Mouse (Mus musculus) kidney, embryonic 15.5 days (tissue): Measurements from ENCODE around the gene Dhx57. TPM values are rescaled to one million over a fixed set of nuclear protein-coding genes. Genes with fewer than 3 reads are reported as not detected.
"Not testable (repeated sequence)": the region's sequence is repeated elsewhere in the genome, so short reads cannot be mapped to it uniquely, and the experiment has no call there.

Experiments
- ATAC-seq: fragments of 200-750 bp; cut with Nextera tagmentation; replicated peaks from 2 replicates; pipeline ENCODE4 v1.8.0; 2017; ENCODE audit warnings: moderate TSS enrichment; ENCODE audit not compliant: low FRiP score
- H3K27ac ChIP-seq: fragments of 300-500 bp; sonication (generic); 2 replicates; pipeline ENCODE4 v1.5.1; 2015; ENCODE audit warnings: mild to moderate bottlenecking, inconsistent platforms
- H3K27me3 ChIP-seq: fragments of 300-500 bp; sonication (generic); 2 replicates; pipeline ENCODE4 v1.6.1; 2015; ENCODE audit warnings: inconsistent platforms
- H3K36me3 ChIP-seq: fragments of 300-500 bp; sonication (generic); 2 replicates; pipeline ENCODE4 v1.6.1; 2015; ENCODE audit warnings: inconsistent platforms
- H3K4me1 ChIP-seq: fragments of 300-500 bp; sonication (generic); 2 replicates; pipeline ENCODE4 v1.6.1; 2015; ENCODE audit warnings: inconsistent platforms
- H3K4me2 ChIP-seq: fragments of 300-500 bp; sonication (generic); 2 replicates; pipeline ENCODE4 v1.6.1; 2015; ENCODE audit warnings: moderate library complexity, mild to moderate bottlenecking, inconsistent platforms
- H3K4me3 ChIP-seq: fragments of 300-500 bp; sonication (generic); replicated peaks from 2 replicates; pipeline ENCODE4 v1.5.1; 2015; ENCODE audit warnings: mild to moderate bottlenecking, inconsistent platforms
- H3K9ac ChIP-seq: fragments of 300-500 bp; sonication (generic); 2 replicates; pipeline ENCODE4 v1.6.1; 2015; ENCODE audit warnings: mild to moderate bottlenecking, inconsistent platforms
- H3K9me3 ChIP-seq: fragments of 300-500 bp; sonication (generic); replicated peaks from 2 replicates; pipeline ENCODE4 v1.6.1; 2016; ENCODE audit warnings: inconsistent platforms
- WGBS: fragments of 180-500 bp; shearing (Covaris S2); methylation state at CpG from one replicate; pipeline ENCODE4 v1.1.7; 2015; ENCODE audit warnings: mixed read lengths; 5-methylcytosine and 5-hydroxymethylcytosine counted together
- polyA plus RNA-seq: library from polyadenylated mRNA; unstranded; fragments of >200 nt; fragmentation: Nextera tagmentation; extraction: Ambion mirVana; gene quantifications from 2 replicates; pipeline ENCODE4 v1.2.1, GENCODE M21; 2015

The Dhx57 gene
- polyA plus RNA-seq, 1 experiment from 2014 or later = 16.6 TPM

GRCm38 (mm10) chr17:80291148-80291547 lies 872 bp upstream of the Dhx57 start:
- Histone ChIP-seq H3K27ac (no peak overlapping the region), H3K36me3 (no peaks in the 10 kb centered on the region), H3K27me3 (no peaks in the 10 kb centered on the region), H3K9ac (no peak overlapping the region), H3K4me2 (no peak overlapping the region), H3K9me3 (no peaks in the 10 kb centered on the region), H3K4me1 (peaks cover 12% of the 10 kb centered on the region), H3K4me3 (no peak overlapping the region)
- no peak for ATAC-seq
- 24% methylated on average over 2 of the region's 2 CpGs for WGBS

- Histone ChIP-seq H3K4me2 (peak overlapping the region; percentile 66), H3K27ac (peak overlapping the region; percentile 82), H3K4me1 (peaks cover 12% of the 10 kb centered on the region), H3K27me3 (no peaks in the 10 kb centered on the region), H3K4me3 (peak overlapping the region; percentile 81), H3K9me3 (no peaks in the 10 kb centered on the region), H3K9ac (peak overlapping the region; percentile 81), H3K36me3 (no peaks in the 10 kb centered on the region)
- WGBS = under 1% methylated on average over 30 of the region's 30 CpGs
- no peak; the same call in 1 of the 2 replicates for ATAC-seq
These were observed 799 bp downstream of the Dhx57 start for GRCm38 (mm10) chr17:80289280-80290073.

- no peak for ATAC-seq
- Histone ChIP-seq H3K9me3 (no peaks in the 10 kb centered on the region), H3K4me2 (no peak overlapping the region), H3K27ac (no peak overlapping the region), H3K27me3 (no peaks in the 10 kb centered on the region), H3K4me1 (peaks cover 12% of the 10 kb centered on the region), H3K9ac (no peak overlapping the region), H3K4me3 (no peak overlapping the region), H3K36me3 (no peaks in the 10 kb centered on the region)
- 86% methylated on average over 6 of the region's 6 CpGs for WGBS
These were observed 2.3 kb downstream of the Dhx57 start for GRCm38 (mm10) chr17:80288012-80288411.

GRCm38 (mm10) chr17:80284446-80284845 lies 5.8 kb downstream of the Dhx57 start:
- peaks cover 17% of the 10 kb centered on the region for H3K36me3 ChIP-seq
- no peaks in the 10 kb centered on the region for H3K27me3 ChIP-seq
- no peak overlapping the region for H3K4me2 ChIP-seq
- no peak overlapping the region for H3K27ac ChIP-seq
- no peak for ATAC-seq
- no peak overlapping the region for H3K9ac ChIP-seq
- peaks cover 11% of the 10 kb centered on the region for H3K4me1 ChIP-seq
- H3K4me3 ChIP-seq = no peak overlapping the region
- WGBS = 74% methylated on average over 4 of the region's 4 CpGs
- H3K9me3 ChIP-seq = no peaks in the 10 kb centered on the region

GRCm38 (mm10) chr17:80279340-80280070 lies 10.8 kb downstream of the Dhx57 start:
- Histone ChIP-seq H3K27me3 (no peaks in the 10 kb centered on the region), H3K27ac (no peak overlapping the region), H3K4me2 (no peak overlapping the region), H3K9me3 (no peaks in the 10 kb centered on the region), H3K9ac (no peak overlapping the region), H3K4me3 (no peak overlapping the region), H3K36me3 (peaks cover 62% of the 10 kb centered on the region), H3K4me1 (no peaks in the 10 kb centered on the region)
- no peak for ATAC-seq
- WGBS = 93% methylated on average over 8 of the region's 8 CpGs

GRCm38 (mm10) chr17:80278255-80278654 lies 12.0 kb downstream of the Dhx57 start:
- Histone ChIP-seq H3K27me3 (no peaks in the 10 kb centered on the region), H3K4me2 (no peak overlapping the region), H3K4me1 (no peaks in the 10 kb centered on the region), H3K9ac (no peak overlapping the region), H3K9me3 (no peaks in the 10 kb centered on the region), H3K4me3 (no peak overlapping the region), H3K36me3 (peaks cover 73% of the 10 kb centered on the region), H3K27ac (no peak overlapping the region)
- 95% methylated on average over 4 of the region's 4 CpGs for WGBS
- ATAC-seq = no peak

- not testable (repeated sequence) for H3K4me2 ChIP-seq, H3K9ac ChIP-seq, H3K4me1 ChIP-seq, H3K4me3 ChIP-seq, H3K27me3 ChIP-seq, H3K9me3 ChIP-seq, ATAC-seq, H3K27ac ChIP-seq
- H3K36me3 ChIP-seq = peaks cover 88% of the 10 kb centered on the region
- 98% methylated on average over 7 of the region's 7 CpGs for WGBS
These were observed 19.7 kb downstream of the Dhx57 start for GRCm38 (mm10) chr17:80270622-80271021.

- no peak for ATAC-seq
- Histone ChIP-seq H3K27me3 (no peaks in the 10 kb centered on the region), H3K4me3 (no peak overlapping the region), H3K9me3 (no peaks in the 10 kb centered on the region), H3K36me3 (peaks cover 90% of the 10 kb centered on the region), H3K4me2 (no peak overlapping the region), H3K27ac (no peak overlapping the region), H3K4me1 (no peaks in the 10 kb centered on the region), H3K9ac (no peak overlapping the region)
- 94% methylated on average over 3 of the region's 3 CpGs for WGBS
These were observed 22.1 kb downstream of the Dhx57 start for GRCm38 (mm10) chr17:80268151-80268550.

- H3K27ac ChIP-seq = no peak overlapping the region
- H3K9me3 ChIP-seq = no peaks in the 10 kb centered on the region
- 93% methylated on average over 4 of the region's 4 CpGs for WGBS
- H3K4me1 ChIP-seq = no peaks in the 10 kb centered on the region
- no peak for ATAC-seq
- H3K9ac ChIP-seq = no peak overlapping the region
- H3K4me2 ChIP-seq = no peak overlapping the region
- no peaks in the 10 kb centered on the region for H3K27me3 ChIP-seq
- H3K36me3 ChIP-seq = peaks cover 92% of the 10 kb centered on the region
- H3K4me3 ChIP-seq = no peak overlapping the region
These were observed 23.2 kb downstream of the Dhx57 start for GRCm38 (mm10) chr17:80267065-80267464.

- no peak for ATAC-seq
- H3K4me3 ChIP-seq = no peak overlapping the region
- H3K9ac ChIP-seq = no peak overlapping the region
- WGBS = 64% methylated on average over 13 of the region's 13 CpGs
- no peak overlapping the region for H3K27ac ChIP-seq
- H3K27me3 ChIP-seq = no peaks in the 10 kb centered on the region
- H3K9me3 ChIP-seq = no peaks in the 10 kb centered on the region
- H3K36me3 ChIP-seq = peaks cover 96% of the 10 kb centered on the region
- peaks cover 8% of the 10 kb centered on the region for H3K4me1 ChIP-seq
- H3K4me2 ChIP-seq = no peak overlapping the region
These were observed 35.1 kb downstream of the Dhx57 start for GRCm38 (mm10) chr17:80255208-80255607.

GRCm38 (mm10) chr17:80254421-80254820 lies 35.9 kb downstream of the Dhx57 start:
- Histone ChIP-seq H3K9ac (no peak overlapping the region), H3K4me2 (no peak overlapping the region), H3K36me3 (peaks cover 97% of the 10 kb centered on the region), H3K27ac (no peak overlapping the region), H3K4me1 (peaks cover 8% of the 10 kb centered on the region), H3K4me3 (no peak overlapping the region), H3K27me3 (no peaks in the 10 kb centered on the region), H3K9me3 (no peaks in the 10 kb centered on the region)
- ATAC-seq = no peak
- WGBS = 96% methylated on average over 5 of the region's 5 CpGs

- ATAC-seq = peak; percentile 46; the same call in 1 of the 2 replicates
- H3K36me3 ChIP-seq = peaks cover 97% of the 10 kb centered on the region
These were observed 37.3 kb downstream of the Dhx57 start for GRCm38 (mm10) chr17:80252757-80253525.

More at GRCm38 (mm10) chr17:80252757-80253525, 37.3 kb downstream of the Dhx57 start:
- H3K27me3 ChIP-seq = no peaks in the 10 kb centered on the region
- no peak overlapping the region for H3K4me2 ChIP-seq
- WGBS = 48% methylated on average over 13 of the region's 13 CpGs
- H3K9ac ChIP-seq = no peak overlapping the region
- H3K27ac ChIP-seq = peak overlapping the region; percentile 61; the same call in 1 of the 2 replicates
- no peak overlapping the region for H3K4me3 ChIP-seq
- H3K4me1 ChIP-seq = peaks cover 8% of the 10 kb centered on the region
- no peaks in the 10 kb centered on the region for H3K9me3 ChIP-seq
